In the genomic region with DNA sequence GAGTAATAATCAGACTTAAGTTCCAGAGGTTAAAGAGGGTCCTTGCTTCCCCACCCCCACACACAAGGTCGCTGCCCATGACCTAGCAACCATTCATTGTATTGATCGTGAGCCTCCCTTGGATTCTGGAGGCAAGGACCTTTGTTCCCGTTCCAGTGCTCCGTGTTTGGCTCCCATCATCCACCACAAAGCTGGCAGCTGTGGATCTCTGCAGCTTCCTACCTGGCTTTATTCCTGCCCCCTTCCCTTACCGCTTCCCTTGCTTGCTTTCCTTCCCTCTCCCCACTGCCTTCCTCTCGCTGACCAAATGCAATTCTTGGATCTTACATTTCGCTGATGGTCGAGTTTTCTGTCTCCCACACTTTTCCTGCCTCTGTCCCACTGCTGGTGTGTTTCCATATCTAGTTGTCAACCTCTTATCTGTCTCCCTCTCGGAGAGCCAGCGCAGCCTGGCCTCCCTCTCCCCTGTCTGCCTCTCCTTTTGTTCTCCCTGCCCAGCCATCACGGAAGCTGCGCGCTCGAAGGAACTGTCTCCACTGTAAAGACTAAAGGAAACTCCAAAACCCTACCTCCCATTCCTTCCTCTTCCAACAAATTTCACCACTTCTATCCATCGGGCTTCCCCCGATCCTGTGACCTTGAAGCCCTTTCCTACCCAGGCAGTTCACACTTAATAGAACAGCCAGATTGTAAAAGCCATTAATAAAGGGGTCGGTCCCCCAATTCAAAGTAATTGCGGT, we compare ENCODE assay signal across 8 mouse cellular contexts. TPM values are rescaled to one million over a fixed set of nuclear protein-coding genes. Genes with fewer than 3 reads are reported as not detected.
DNase-seq lines count a peak whose midpoint lies in the region; ATAC-seq and TF ChIP-seq lines count a peak whose summit lies in the region.

No protein-coding gene starts in this region.

- H3K9ac ChIP-seq in hindbrain, embryonic 13.5 days: peak overlapping the region; percentile 85
- H3K9ac ChIP-seq in midbrain, embryonic 14.5 days (replicated peaks; ENCODE audit: low read length): peak overlapping the region; percentile 78

- H3K9me3 ChIP-seq in hindbrain, embryonic 13.5 days: no peaks in the 10 kb centered on the region
- H3K9me3 ChIP-seq in midbrain, embryonic 14.5 days (ENCODE audit: control insufficient read depth, low read length): no peaks in the 10 kb centered on the region

- peak overlapping the region; percentile 89 for H3K27ac ChIP-seq in gastrocnemius, adult 2 months
- peak overlapping the region; percentile 87 for H3K27ac ChIP-seq in hindbrain, embryonic 13.5 days
- H3K27ac ChIP-seq in midbrain, embryonic 14.5 days (replicated peaks; ENCODE audit: low read depth, low read length): peak overlapping the region; percentile 84

- H3K27me3 ChIP-seq in hindbrain, embryonic 13.5 days: peaks cover 19% of the 10 kb centered on the region
- no peaks in the 10 kb centered on the region for H3K27me3 ChIP-seq in midbrain, embryonic 14.5 days (ENCODE audit: control insufficient read depth, insufficient read depth, low read length)

- H3K4me2 ChIP-seq in hindbrain, embryonic 13.5 days: peak overlapping the region; percentile 71
- peak overlapping the region; percentile 67 for H3K4me2 ChIP-seq in midbrain, embryonic 14.5 days (ENCODE audit: low read length)

- peaks cover 8% of the 10 kb centered on the region; the same call in 1 of the 2 replicates for H3K36me3 ChIP-seq in hindbrain, embryonic 13.5 days
- H3K36me3 ChIP-seq in midbrain, embryonic 14.5 days (ENCODE audit: control insufficient read depth, insufficient read depth, low read length): peaks cover 6% of the 10 kb centered on the region; the same call in 1 of the 2 replicates

- peaks cover 70% of the 10 kb centered on the region for H3K4me1 ChIP-seq in hindbrain, embryonic 13.5 days (replicated peaks)
- H3K4me1 ChIP-seq in midbrain, embryonic 14.5 days (ENCODE audit: control insufficient read depth, insufficient read depth, low read length): peaks cover 34% of the 10 kb centered on the region

- peak overlapping the region; percentile 88 for H3K4me3 ChIP-seq in gastrocnemius, adult 2 months
- H3K4me3 ChIP-seq in hindbrain, embryonic 13.5 days: peak overlapping the region; percentile 55
- peak overlapping the region; percentile 55 for H3K4me3 ChIP-seq in midbrain, embryonic 14.5 days (replicated peaks; ENCODE audit: low read depth, low read length)

- TF ChIP-seq CTCF in gastrocnemius, adult 2 months (IDR thresholded peaks at IDR 0.05): no peak

- no peak for ATAC-seq in hindbrain, embryonic 13.5 days (ENCODE audit: low FRiP score)
- ATAC-seq in midbrain, embryonic 14.5 days (ENCODE audit: low FRiP score, low TSS enrichment): no peak

- intact Hi-C loops in gastrocnemius, adult 2 months (cut with DNase I): no loop called here
- intact Hi-C loops in left cerebral cortex, postnatal 4 days (cut with DNase I): no loop called here

- 4% methylated on average over 18 of the region's 18 CpGs for WGBS in hindbrain, embryonic 13.5 days
- 3% methylated on average over 18 of the region's 18 CpGs for WGBS in midbrain, embryonic 14.5 days

- DNase-seq in gastrocnemius, adult 2 months: no peak
- no peak for DNase-seq in gastrocnemius, postnatal 10 days
- peak; percentile 64 for DNase-seq in embryo, embryonic 10.5 days (ENCODE audit: low spot score)
- DNase-seq in midbrain, embryonic 14.5 days: peak; percentile 62
- DNase-seq in left cerebral cortex, adult 8-10 months (ENCODE audit: low spot score in 2 of 2): no peak
- DNase-seq in spleen, postnatal 36 days (ENCODE audit: low spot score in 2 of 2): no peak
- no peak for DNase-seq in left cerebral cortex, postnatal 4 days

RNA-seq across cellular contexts. Expression of a gene that starts 0.8 kb away (rescaled TPM):
- 10 to 100 TPM in 1 of 2 experiments, 1 to 10 TPM in 1; 8.5 to 14.0 TPM for total RNA-seq in gastrocnemius, adult 2 months (2021)
- total RNA-seq in gastrocnemius, postnatal 10 days (2021): 100 to 1,000 TPM; 115 to 167 TPM
- 49.1 and 54.9 TPM in 2 replicates for polyA plus RNA-seq in hindbrain, embryonic 13.5 days (2015; fragmentation: Nextera tagmentation; extraction: Ambion mirVana)
- polyA plus RNA-seq in midbrain, embryonic 14.5 days (2014; fragmentation: Nextera tagmentation; extraction: Ambion mirVana): 36.2 and 58.5 TPM in 2 replicates
- total RNA-seq in left cerebral cortex, adult 8-10 months (2022): 10 to 100 TPM in 3 of 4 experiments, 1 to 10 TPM in 1; 8.7 to 14.8 (median 11.9) TPM
- total RNA-seq in left cerebral cortex, postnatal 4 days (2021): 10 to 100 TPM; 44.0 to 47.9 TPM

RNA-seq across cellular contexts. Expression of a gene that starts 3.9 kb away (rescaled TPM):
- 100 to 1,000 TPM; 102 to 111 TPM for total RNA-seq in gastrocnemius, adult 2 months (2021)
- 100 to 1,000 TPM; 141 to 159 TPM for total RNA-seq in gastrocnemius, postnatal 10 days (2021)
- polyA plus RNA-seq in hindbrain, embryonic 13.5 days (2015; fragmentation: Nextera tagmentation; extraction: Ambion mirVana): 298 and 306 TPM in 2 replicates
- 293 and 337 TPM in 2 replicates for polyA plus RNA-seq in midbrain, embryonic 14.5 days (2014; fragmentation: Nextera tagmentation; extraction: Ambion mirVana)
- 100 to 1,000 TPM in 2 of 4 experiments, 10 to 100 TPM in 2; 71.6 to 109 (median 87.4) TPM for total RNA-seq in left cerebral cortex, adult 8-10 months (2022)
- total RNA-seq in left cerebral cortex, postnatal 4 days (2021): 100 to 1,000 TPM; 147 to 150 TPM

RNA-seq across cellular contexts. Expression of a gene that starts 13.0 kb away (rescaled TPM):
- total RNA-seq in gastrocnemius, adult 2 months (2021): 1 to 10 TPM in 1 of 2 experiments, under 1 TPM in 1; 0.56 to 2.0 TPM
- 1 to 10 TPM; 3.1 to 5.5 TPM for total RNA-seq in gastrocnemius, postnatal 10 days (2021)
- 5.9 and 6.0 TPM in 2 replicates for polyA plus RNA-seq in hindbrain, embryonic 13.5 days (2015; fragmentation: Nextera tagmentation; extraction: Ambion mirVana)
- polyA plus RNA-seq in midbrain, embryonic 14.5 days (2014; fragmentation: Nextera tagmentation; extraction: Ambion mirVana): 3.5 and 4.0 TPM in 2 replicates
- total RNA-seq in left cerebral cortex, adult 8-10 months (2022): 1 to 10 TPM; 1.1 to 7.5 (median 3.4) TPM
- 1 to 10 TPM; 2.2 to 3.7 TPM for total RNA-seq in left cerebral cortex, postnatal 4 days (2021)

RNA-seq across cellular contexts. Expression of a gene that starts 33.4 kb away (rescaled TPM):
- 10 to 100 TPM; 27.9 to 36.5 TPM for total RNA-seq in gastrocnemius, adult 2 months (2021)
- 10 to 100 TPM; 36.3 to 39.5 TPM for total RNA-seq in gastrocnemius, postnatal 10 days (2021)
- polyA plus RNA-seq in hindbrain, embryonic 13.5 days (2015; fragmentation: Nextera tagmentation; extraction: Ambion mirVana): 29.9 and 32.0 TPM in 2 replicates
- polyA plus RNA-seq in midbrain, embryonic 14.5 days (2014; fragmentation: Nextera tagmentation; extraction: Ambion mirVana): 26.1 and 27.5 TPM in 2 replicates
- 10 to 100 TPM; 24.1 to 27.4 (median 25.8) TPM for total RNA-seq in left cerebral cortex, adult 8-10 months (2022)
- 10 to 100 TPM; 39.6 to 39.8 TPM for total RNA-seq in left cerebral cortex, postnatal 4 days (2021)

RNA-seq across cellular contexts. Expression of a gene that starts 45.3 kb away (rescaled TPM):
- total RNA-seq in gastrocnemius, adult 2 months (2021): not detected
- total RNA-seq in gastrocnemius, postnatal 10 days (2021): under 1 TPM in 1 of 2 experiments, not detected in 1; 0.14 TPM
- 48.0 and 48.8 TPM in 2 replicates for polyA plus RNA-seq in hindbrain, embryonic 13.5 days (2015; fragmentation: Nextera tagmentation; extraction: Ambion mirVana)
- 37.2 and 44.6 TPM in 2 replicates for polyA plus RNA-seq in midbrain, embryonic 14.5 days (2014; fragmentation: Nextera tagmentation; extraction: Ambion mirVana)
- total RNA-seq in left cerebral cortex, adult 8-10 months (2022): 10 to 100 TPM; 11.7 to 18.2 (median 13.6) TPM
- total RNA-seq in left cerebral cortex, postnatal 4 days (2021): 10 to 100 TPM; 15.0 to 17.2 TPM

Comparison
In these comparisons a context has a peak if more than half of its experiments do, and no peak if none do; other contexts are left out.
1. DNase-seq: peak in embryo, embryonic 10.5 days (single experiment) and midbrain, embryonic 14.5 days (single experiment); none in gastrocnemius, adult 2 months (single experiment), gastrocnemius, postnatal 10 days (single experiment), left cerebral cortex, adult 8-10 months (0 of 2), spleen, postnatal 36 days (0 of 2) and left cerebral cortex, postnatal 4 days (single experiment).
2. Peak in every context shown above with its lines, with median percentiles within 50 percentile points of each other: H3K27ac ChIP-seq and H3K4me3 ChIP-seq.